Mouse (Mus musculus) olfactory bulb, adult 2 months (tissue): Measurements from ENCODE around the gene Rab11fip3.

Source experiments
- CTCF ChIP-seq: fragments of 200-500 bp; IDR thresholded peaks from 2 replicates; pipeline ENCODE4 v1.5.1; 2012; ENCODE audit warnings: low read depth, mild to moderate bottlenecking, low read length, moderate library complexity; ENCODE audit not compliant: insufficient read depth
- POLR2A ChIP-seq: fragments of 200-500 bp; IDR thresholded peaks from 2 replicates; pipeline ENCODE4 v1.6.1; 2012; ENCODE audit warnings: mild to moderate bottlenecking, low read depth, low read length, moderate library complexity; ENCODE audit not compliant: insufficient read depth

DNA sequence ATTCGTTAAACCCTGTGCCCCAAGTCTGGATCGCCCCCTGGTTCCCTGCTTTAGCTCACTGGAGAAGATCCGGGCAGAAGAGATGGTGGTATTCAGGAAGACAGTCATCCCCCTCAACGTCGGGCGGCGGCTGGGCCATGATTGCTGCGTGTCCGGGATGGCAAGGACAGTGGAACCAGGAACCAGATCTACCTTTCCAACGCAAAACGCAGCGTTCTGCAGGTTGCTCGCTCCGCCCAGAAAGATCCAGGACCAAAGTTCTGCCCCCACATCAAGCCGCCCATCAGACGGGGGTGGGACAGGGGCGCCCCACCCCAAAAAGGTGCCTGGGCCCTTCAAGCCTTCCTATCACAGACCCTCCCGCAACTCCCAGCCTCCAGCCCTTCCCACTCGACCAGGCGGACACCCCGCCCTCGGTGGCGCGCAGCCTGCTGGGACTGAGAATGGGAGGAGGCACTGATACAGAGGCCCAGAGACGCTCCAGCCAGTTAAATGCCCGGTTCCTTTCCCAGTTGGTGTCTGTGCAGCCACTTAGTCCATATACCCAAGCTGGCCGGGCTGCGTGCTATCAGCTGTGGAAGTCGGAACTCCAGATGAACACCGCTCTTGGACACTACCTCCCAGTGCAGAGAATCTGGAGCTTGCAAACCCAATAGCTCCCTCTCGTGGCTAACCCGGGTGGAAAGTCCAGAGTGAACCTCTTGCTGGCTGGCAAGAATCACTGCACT is 20.7 kb upstream of the Rab11fip3 start, which contains the start of gene Decr2:
- peak; percentile 62 for TF ChIP-seq CTCF
- TF ChIP-seq POLR2A: no peak
